Mouse (Mus musculus) hindlimb bud, embryonic 11.5 days (tissue): ENCODE measurements around the gene Mrpl11.
"Not testable (repeated sequence)": the region's sequence is repeated elsewhere in the genome, so short reads cannot be mapped to it uniquely, and the experiment has no call there.

Experiments used
- DNase-seq: peaks from one replicate; pipeline ENCODE4 v3.0.0-alpha.2; 2012; ENCODE audit warnings: low read depth, low spot score; ENCODE audit errors: extremely low spot score

The Mrpl11 gene

GRCm38 (mm10) chr19:4992371-4992770 is 30.4 kb downstream of the Mrpl11 start:
- no peak for DNase-seq

GRCm38 (mm10) chr19:4992904-4993303 is 31.0 kb downstream of the Mrpl11 start:
- no peak for DNase-seq

- DNase-seq: no peak
Observed at GRCm38 (mm10) chr19:4994043-4994442, 32.1 kb downstream of the Mrpl11 start.

GRCm38 (mm10) chr19:4999445-5000140 is 37.6 kb downstream of the Mrpl11 start:
- DNase-seq: no peak

GRCm38 (mm10) chr19:5001666-5002406 is 39.9 kb downstream of the Mrpl11 start:
- DNase-seq: no peak

GRCm38 (mm10) chr19:5003644-5004043 is 41.7 kb downstream of the Mrpl11 start:
- DNase-seq: not testable (repeated sequence)

- DNase-seq: no peak
Observed at GRCm38 (mm10) chr19:5004925-5005324, 43.0 kb downstream of the Mrpl11 start.

GRCm38 (mm10) chr19:5013138-5013537 is 51.2 kb downstream of the Mrpl11 start:
- DNase-seq: no peak

- no peak for DNase-seq
Observed at GRCm38 (mm10) chr19:5014961-5015398, 53.0 kb downstream of the Mrpl11 start.

- DNase-seq: no peak
Observed at GRCm38 (mm10) chr19:5016221-5016742, 54.3 kb downstream of the Mrpl11 start.
